Comparison of ENCODE assay signal across 8 mouse cellular contexts in the genomic region with DNA sequence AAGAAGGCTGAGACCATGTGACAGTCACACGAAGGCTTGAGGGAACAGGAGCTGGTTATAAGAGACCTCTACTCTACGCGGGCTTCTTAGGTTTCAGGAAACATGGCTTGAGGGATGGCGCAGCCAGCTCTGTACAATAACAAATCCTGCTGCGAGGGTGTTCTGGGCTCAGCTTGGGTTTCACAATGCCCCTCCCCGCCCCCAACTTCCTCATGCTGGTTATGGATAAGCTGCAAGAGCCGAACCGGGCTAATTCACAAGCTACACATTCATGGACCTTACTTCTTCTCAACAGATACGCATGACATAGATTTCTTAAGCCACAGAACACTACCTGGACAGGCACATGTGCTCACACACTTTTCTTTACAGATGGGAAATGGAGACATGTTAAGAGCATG.
DNase-seq lines count a peak whose midpoint lies in the region; ATAC-seq lines count a peak whose summit lies in the region.

No protein-coding gene starts in this region.

- peak overlapping the region; percentile 50; the same call in 1 of the 2 replicates for H3K27ac ChIP-seq in limb, embryonic 12.5 days
- no peak overlapping the region for H3K27ac ChIP-seq in neural tube, embryonic 11.5 days (ENCODE audit: low read depth, low read length)

- no peaks in the 10 kb centered on the region for H3K27me3 ChIP-seq in limb, embryonic 12.5 days
- H3K27me3 ChIP-seq in neural tube, embryonic 11.5 days (ENCODE audit: control insufficient read depth, insufficient read depth, low read length), result no peaks in the 10 kb centered on the region

- no peak overlapping the region for H3K4me3 ChIP-seq in limb, embryonic 12.5 days (replicated peaks)
- H3K4me3 ChIP-seq in neural tube, embryonic 11.5 days (ENCODE audit: low read depth, low read length), result no peak overlapping the region

- ATAC-seq in limb, embryonic 12.5 days (ENCODE audit: insufficient number of reproducible peaks, insufficient read depth, low FRiP score, low TSS enrichment, low read depth), result peak; percentile 64
- ATAC-seq in neural tube, embryonic 11.5 days (ENCODE audit: insufficient read depth, low FRiP score, low TSS enrichment), result no peak

- no peak overlapping the region for H3K9ac ChIP-seq in limb, embryonic 12.5 days (replicated peaks)
- no peak overlapping the region for H3K9ac ChIP-seq in neural tube, embryonic 11.5 days (ENCODE audit: low read length)

- H3K4me1 ChIP-seq in limb, embryonic 12.5 days (replicated peaks), result peaks cover 48% of the 10 kb centered on the region
- H3K4me1 ChIP-seq in neural tube, embryonic 11.5 days (ENCODE audit: control insufficient read depth, insufficient read depth, low read length), result peaks cover 19% of the 10 kb centered on the region; the same call in 1 of the 2 replicates

- peak; percentile 35 for DNase-seq in adrenal gland, postnatal 10 days
- no peak for DNase-seq in adrenal gland, adult 2 months
- peak; percentile 23 to 26 for DNase-seq in kidney, postnatal 25 days
- no peak for DNase-seq in kidney, postnatal 14 days
- peak; percentile 41 for DNase-seq in neural tube, embryonic 11.5 days (ENCODE audit: low spot score)
- no peak for DNase-seq in cerebellum, adult 9-10 months
- no peak for DNase-seq in right cerebral cortex, postnatal 4 days

- WGBS in limb, embryonic 12.5 days, result 43% methylated on average over 9 of the region's 9 CpGs
- WGBS in neural tube, embryonic 11.5 days, result 59% methylated on average over 9 of the region's 9 CpGs

- H3K4me2 ChIP-seq in limb, embryonic 12.5 days, result peak overlapping the region; percentile 3; the same call in 1 of the 2 replicates
- H3K4me2 ChIP-seq in neural tube, embryonic 11.5 days (ENCODE audit: low read depth), result no peak overlapping the region

- H3K36me3 ChIP-seq in limb, embryonic 12.5 days, result no peaks in the 10 kb centered on the region
- no peaks in the 10 kb centered on the region for H3K36me3 ChIP-seq in neural tube, embryonic 11.5 days (ENCODE audit: control insufficient read depth, insufficient read depth, low read length)

- no peaks in the 10 kb centered on the region for H3K9me3 ChIP-seq in limb, embryonic 12.5 days
- H3K9me3 ChIP-seq in neural tube, embryonic 11.5 days (ENCODE audit: control insufficient read depth, low read length), result no peaks in the 10 kb centered on the region

Comparison
In these comparisons a context has a peak if more than half of its experiments do, and no peak if none do; other contexts are left out.
1. DNase-seq: peak in adrenal gland, postnatal 10 days (single experiment), kidney, postnatal 25 days (2 of 2) and neural tube, embryonic 11.5 days (single experiment); none in adrenal gland, adult 2 months (single experiment), kidney, postnatal 14 days (single experiment), cerebellum, adult 9-10 months (single experiment) and right cerebral cortex, postnatal 4 days (single experiment).